Comparison of ENCODE assay signal across 8 mouse cellular contexts in the genomic region with DNA sequence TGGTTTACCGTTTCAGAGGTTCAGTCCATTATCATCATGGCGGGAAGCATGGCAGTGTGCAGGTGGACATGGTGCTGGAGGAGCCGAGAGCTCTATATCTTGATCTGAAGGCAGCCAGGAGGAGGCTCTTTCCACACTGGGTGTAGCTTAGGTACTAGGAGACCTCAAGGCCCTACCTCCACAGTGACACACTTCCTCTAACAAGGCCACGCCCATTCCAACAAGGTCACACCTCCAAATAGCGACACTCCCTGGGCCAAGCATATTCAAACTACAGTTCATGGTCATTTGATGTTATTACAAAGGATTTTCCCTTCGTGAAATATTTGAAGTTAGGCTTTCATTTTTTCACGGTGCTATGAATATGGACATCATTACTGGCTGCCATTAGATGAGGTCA.
"Had no signal": no experiment of that assay in that cellular context is flagged by ENCODE, and none has a peak within 500 bp of the region (broad histone marks: within the 10 kb centered on the region; RNA-seq: fewer than 3 reads in every experiment).

No protein-coding gene starts in this region.

- DNase-seq: lung, adult 18-20 months; lung, embryonic 14.5 days; lung, postnatal 10 days; lung, postnatal 4 days; midbrain, embryonic 14.5 days; right cerebral cortex, postnatal 14 days; thymus, adult 2 months; thymus, postnatal 25 days had no signal
